Mouse (Mus musculus): Measurements from ENCODE around the gene BC016579.

Gene BC016579

DNA sequence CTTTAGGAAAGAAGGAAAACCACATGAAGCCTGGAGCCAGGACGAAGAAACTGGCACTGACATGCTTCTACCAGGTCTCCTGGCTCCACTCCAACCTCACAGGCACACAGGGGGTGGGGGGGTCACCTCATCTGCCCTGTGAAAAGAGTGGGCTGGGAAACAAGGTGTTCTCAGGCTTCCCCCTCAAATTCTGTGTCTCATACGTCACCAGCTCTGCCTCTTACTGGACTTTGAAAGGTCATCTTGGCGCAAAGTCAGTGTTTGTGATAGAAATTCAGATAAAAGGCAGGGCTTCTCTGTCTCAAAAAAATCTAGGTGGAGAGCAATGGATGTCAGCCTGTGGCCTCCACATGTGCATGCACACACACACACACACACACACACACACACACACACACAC lies 12.6 kb downstream of the BC016579 start:
- no peak for DNase-seq

GRCm38 (mm10) chr16:45640070-45640762 lies 13.7 kb downstream of the BC016579 start:
- no peak for DNase-seq

GRCm38 (mm10) chr16:45635826-45636225 lies 18.0 kb downstream of the BC016579 start:
- DNase-seq: no peak

DNA sequence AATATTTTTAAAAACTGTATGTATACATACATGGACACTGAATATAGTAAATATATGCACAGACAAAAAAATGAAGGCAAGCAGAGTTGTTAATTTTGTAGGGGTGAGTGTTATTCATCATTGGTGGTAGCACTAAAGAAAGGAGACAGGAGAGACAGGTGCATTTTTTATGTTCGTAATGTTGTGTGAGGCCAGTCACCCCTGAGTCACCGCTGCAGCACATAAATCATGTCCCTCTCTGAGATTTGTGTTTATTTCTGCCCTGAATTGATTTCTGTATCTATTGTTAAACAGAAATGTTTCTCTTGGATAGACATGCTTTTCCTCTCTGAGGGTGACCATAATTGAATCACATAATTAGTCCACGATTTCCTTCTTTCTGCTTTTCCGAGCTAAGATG lies 21.4 kb downstream of the BC016579 start:
- no peak for DNase-seq

- peak; percentile 80 to 82 for DNase-seq
Observed at GRCm38 (mm10) chr16:45630347-45630960, 23.4 kb downstream of the BC016579 start.

- no peak for DNase-seq
Observed at GRCm38 (mm10) chr16:45629497-45630105, 24.3 kb downstream of the BC016579 start.

- no peak for DNase-seq
Observed at GRCm38 (mm10) chr16:45625342-45625741, 28.5 kb downstream of the BC016579 start.

DNA sequence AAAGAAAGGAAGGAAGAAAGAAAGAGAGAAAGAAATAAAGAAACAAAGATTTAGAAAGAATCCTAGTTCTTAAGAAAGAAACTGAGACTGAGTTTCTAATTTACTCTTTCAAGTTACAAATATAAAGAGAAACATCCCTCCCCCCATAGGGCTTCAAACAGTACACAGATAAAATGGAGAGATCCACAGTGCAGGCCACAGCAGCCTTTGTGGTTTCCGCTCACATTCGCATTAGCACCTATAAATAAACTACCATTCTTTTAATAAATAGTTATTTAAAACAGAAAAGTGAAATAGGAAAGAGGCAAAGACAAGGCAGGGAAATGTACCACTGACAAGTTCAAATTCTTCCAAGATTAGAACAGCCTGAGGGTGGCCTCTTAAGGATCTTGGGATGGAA lies 29.1 kb downstream of the BC016579 start:
- DNase-seq: no peak

DNA sequence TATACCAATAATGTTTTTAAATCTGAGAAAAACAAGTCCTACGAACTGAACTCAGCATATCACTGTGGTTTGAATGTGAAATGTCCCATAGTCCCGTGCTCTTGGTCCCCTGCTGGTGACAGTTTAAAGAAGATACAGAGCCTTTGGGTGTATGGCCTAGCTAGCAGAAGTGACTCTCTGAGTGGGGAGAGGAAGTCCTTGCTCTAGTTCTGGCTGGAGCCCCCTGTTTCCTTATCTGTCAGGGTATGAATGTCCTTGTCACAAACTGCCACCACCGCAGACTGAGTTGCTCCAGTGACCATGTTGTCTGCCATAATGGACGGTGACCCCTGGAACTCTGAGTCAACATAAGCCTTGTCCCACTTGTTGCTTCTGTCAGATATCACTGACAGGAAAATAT lies 30.6 kb downstream of the BC016579 start:
- DNase-seq: no peak

DNA sequence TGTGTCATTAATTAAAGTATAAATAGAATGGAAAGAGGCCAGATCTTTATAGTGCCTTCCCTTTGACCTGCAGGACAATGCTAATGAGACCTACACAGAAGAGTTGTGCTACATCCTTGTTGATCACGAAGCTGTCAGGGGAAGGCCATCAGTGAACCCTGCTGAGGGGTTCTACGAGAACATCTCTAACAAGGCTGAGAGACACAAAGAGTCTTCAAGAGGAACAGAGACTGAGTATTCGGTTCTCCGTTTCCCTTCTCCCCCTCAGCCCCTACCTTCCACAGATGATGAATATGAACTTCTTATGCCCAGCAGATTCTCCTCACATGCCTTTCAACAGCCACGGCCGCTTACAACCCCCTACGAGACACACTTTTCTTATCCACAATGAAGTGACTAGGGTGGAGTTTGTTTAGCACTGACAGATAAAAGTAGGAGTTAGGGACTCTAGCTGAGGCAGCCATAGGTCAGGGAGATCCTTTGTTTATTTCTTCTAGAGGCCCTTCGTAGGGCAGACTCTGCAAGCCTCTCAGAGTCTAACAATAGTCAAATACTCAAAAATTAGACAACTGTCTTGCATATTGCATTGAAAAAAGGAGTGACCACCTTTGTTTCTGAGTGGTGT lies 34.0 kb downstream of the BC016579 start:
- DNase-seq: no peak

- DNase-seq: no peak
Observed at GRCm38 (mm10) chr16:45615944-45616343, 37.9 kb downstream of the BC016579 start.

DNA sequence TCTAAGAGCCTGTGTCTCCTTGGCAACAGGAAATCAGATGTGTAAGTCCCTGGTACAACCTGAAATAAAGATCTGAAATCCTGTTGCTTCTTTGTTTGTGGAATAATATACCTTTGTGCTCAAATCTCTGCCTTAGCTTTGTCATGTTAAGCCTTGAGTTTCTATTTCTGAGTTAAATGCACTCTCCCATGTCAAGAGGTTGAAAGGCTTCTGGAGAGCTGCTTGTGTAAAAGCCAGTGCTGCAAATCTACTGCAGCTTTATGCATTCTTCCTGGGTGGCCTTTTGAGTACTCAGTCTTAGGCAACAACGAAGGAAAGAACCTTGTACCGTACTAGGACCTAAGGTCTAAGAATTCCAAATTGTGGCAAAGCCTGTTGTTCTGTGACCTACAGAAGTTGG lies 40.6 kb downstream of the BC016579 start:
- DNase-seq: no peak

- no peak for DNase-seq
Observed at GRCm38 (mm10) chr16:45610267-45610666, 43.6 kb downstream of the BC016579 start, which contains the start of gene Gcsam. Gene Gcsam, plus strand, starts transcription at chr16:45610380.

- peak; percentile 17 to 25 for DNase-seq
Observed at GRCm38 (mm10) chr16:45609300-45609699, 44.6 kb downstream of the BC016579 start.

- no peak for DNase-seq
Observed at GRCm38 (mm10) chr16:45608481-45608954, 45.4 kb downstream of the BC016579 start.

DNA sequence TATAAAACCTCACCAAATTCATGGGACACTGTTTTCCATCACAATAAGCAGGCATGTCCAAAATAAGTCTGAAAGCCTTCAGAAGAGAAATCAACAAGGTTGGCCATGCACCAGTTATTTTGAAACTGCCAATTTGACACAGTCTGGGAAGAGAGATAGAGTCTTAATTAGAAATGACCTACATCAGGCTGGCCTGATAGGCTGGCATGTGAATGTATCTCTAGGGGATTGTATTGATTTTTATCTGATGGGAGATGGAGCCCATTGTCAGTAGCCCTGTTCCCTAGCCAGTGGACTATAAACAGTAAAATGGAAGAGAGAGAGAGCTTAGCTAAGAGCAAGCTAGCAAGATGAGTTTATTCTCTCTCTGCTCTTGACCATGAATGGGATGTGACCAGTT lies 58.4 kb downstream of the BC016579 start:
- DNase-seq: no peak

- no peak for DNase-seq
Observed at GRCm38 (mm10) chr16:45593656-45594055, 60.2 kb downstream of the BC016579 start.

- peak; percentile 23 to 28 for DNase-seq
Observed at GRCm38 (mm10) chr16:45582512-45582911, 71.4 kb downstream of the BC016579 start.

GRCm38 (mm10) chr16:45579883-45580282 lies 74.0 kb downstream of the BC016579 start:
- DNase-seq: no peak
